Mouse (Mus musculus) B cell, adult 62 days (primary cell): ENCODE measurements around the gene Gpr68. TPM values are rescaled to one million over a fixed set of nuclear protein-coding genes. Genes with fewer than 3 reads are reported as not detected.

Source experiments
- total RNA-seq: library from RNA; stranded (reverse); gene quantifications from 4 replicates; pipeline ENCODE4 v1.2.4, GENCODE M21; 2023

The Gpr68 gene
- total RNA-seq, result 2.2 to 4.4 TPM (median 2.8 TPM) in 4 replicates

DNA sequence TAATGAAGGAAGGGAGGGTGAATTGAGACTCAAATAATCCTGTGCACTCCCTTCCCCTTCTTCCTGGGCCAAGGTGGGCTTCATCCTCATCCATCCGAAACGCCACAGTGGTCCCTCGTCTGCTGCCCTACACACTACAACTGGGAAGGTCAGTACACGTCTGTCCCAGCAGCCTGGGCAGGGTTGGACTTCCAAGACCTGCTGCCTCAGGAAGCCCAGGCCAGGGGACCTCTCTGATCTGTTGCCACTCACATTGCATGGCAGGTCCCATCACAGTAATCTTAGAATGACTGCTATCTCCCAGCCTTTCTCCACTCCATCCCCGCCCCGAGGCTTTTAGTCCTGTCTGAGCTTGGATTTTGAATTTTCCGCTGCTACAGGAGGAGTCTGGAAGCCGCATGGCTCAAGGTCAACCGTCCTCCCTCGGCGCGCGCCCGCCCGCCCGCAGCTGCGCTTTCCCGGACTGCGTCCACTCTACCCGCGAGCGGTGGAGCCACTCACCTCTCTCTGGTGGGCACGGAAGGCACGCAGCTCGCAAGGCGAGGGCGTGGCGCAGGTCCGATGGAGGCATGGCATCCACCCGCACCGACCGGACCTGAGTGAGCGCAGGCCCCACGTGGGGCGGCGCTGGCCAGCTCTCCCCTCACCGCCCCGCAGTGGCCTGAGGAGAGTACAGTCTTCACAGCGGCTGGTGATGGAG, at the start of gene Gpr68:
Gpr68 (minus strand) TSS at position 601 of the 700 bp plus-strand sequence.

Other genes starting within 250 kb of the Gpr68 start
- 45.8 to 55.4 TPM (median 47.2 TPM) in 4 replicates for gene Rps6ka5, start 181.2 kb downstream of the Gpr68 start, total RNA-seq
- gene Dglucy, start 129.1 kb downstream of the Gpr68 start, total RNA-seq, result 5.8 to 12.4 TPM (median 9.2 TPM) in 4 replicates
- gene Ccdc88c, start 120.9 kb upstream of the Gpr68 start, total RNA-seq, result 265 to 284 TPM (median 268 TPM) in 4 replicates
- gene Ppp4r3a, start 175.5 kb upstream of the Gpr68 start, total RNA-seq, result 151 to 163 TPM (median 157 TPM) in 4 replicates